Mouse (Mus musculus): ENCODE results near the gene Glis1.
"Not testable (repeated sequence)": the region's sequence is repeated elsewhere in the genome, so short reads cannot be mapped to it uniquely, and the experiment has no call there.

Glis1 gene

GRCm38 (mm10) chr4:107577146-107577839 is 142.9 kb downstream of the Glis1 start:
- DNase-seq (ENCODE audit: low spot score) = no peak

DNA sequence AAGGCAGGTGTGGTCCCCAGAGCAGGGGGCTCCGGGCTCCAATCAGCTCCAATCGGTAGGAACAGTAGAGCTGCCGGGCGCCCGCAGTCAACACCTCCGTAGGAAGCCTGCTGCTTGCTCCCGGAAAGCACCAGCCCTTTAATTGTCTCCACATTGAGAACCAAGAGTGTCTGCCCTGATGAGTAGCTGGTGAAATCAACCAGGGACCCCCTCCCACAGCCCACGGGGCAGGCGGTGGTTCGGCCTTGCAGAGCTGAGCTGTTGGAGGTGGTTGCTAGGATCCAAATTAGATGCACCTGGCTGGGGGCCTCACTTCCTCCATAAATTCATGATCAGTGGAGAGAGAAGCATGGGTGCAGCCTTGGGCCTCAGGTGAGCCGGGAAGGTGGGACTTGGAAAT is 146.5 kb downstream of the Glis1 start:
- no peak for DNase-seq (ENCODE audit: low spot score)

DNA sequence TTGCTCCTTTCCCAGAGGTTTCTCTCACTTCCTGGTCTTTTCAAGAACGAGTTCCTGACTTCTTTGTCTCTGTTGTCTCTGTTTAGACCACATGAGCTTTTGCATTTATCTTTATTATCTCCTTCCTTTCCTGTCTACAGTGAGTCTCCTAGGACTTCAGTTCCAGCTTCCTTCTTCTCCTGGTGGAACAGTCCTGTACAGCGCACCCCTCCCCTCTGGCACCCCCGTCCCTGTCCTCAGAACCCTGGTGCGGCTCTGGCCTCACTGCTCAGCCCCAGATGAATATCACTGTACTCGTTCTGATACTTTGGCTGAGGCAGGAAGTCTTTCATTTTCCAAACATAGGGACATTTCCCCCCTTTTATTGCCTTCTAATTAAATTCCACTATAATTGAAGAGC is 152.0 kb downstream of the Glis1 start:
- DNase-seq (ENCODE audit: low spot score) = no peak

DNA sequence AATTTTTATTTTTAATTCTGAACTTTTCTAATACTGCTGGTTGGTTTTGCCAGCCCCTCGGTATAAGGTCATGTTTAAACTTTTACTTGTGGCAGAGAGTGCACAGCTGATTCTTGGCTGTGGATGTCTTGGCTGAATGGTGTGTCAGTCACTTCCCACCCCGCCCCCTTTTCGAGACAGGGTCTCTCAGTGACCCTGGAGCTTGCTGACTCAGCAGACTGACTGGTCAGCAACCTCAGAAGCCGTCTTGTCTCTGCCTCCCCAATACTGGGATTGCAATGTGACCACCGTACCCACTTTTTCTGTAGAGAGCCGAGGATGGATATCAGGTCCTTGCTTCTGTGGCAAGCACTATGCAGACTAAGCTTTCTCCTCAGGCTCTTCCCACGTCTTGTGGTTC is 154.2 kb downstream of the Glis1 start:
- DNase-seq (ENCODE audit: low spot score) = no peak

DNA sequence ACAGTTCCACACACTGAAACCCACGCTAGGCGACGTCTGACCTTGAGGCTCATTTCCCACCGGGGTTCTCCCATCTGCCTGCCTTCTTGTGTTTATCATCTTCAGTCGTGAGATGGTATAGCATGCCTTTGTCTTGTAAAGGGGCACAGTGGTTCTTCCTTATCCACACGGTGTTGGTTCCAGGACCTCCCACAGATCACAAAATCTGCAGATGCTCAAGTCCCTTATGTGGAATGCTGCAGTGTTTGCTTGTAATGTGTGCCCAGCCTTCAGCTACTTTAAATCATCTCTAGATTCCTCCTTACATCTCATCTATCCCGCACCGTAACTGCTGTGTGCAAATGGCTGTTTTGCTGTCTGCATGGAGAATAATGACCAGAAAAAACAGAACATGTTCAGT is 154.7 kb downstream of the Glis1 start:
- DNase-seq (ENCODE audit: low spot score) = no peak

DNA sequence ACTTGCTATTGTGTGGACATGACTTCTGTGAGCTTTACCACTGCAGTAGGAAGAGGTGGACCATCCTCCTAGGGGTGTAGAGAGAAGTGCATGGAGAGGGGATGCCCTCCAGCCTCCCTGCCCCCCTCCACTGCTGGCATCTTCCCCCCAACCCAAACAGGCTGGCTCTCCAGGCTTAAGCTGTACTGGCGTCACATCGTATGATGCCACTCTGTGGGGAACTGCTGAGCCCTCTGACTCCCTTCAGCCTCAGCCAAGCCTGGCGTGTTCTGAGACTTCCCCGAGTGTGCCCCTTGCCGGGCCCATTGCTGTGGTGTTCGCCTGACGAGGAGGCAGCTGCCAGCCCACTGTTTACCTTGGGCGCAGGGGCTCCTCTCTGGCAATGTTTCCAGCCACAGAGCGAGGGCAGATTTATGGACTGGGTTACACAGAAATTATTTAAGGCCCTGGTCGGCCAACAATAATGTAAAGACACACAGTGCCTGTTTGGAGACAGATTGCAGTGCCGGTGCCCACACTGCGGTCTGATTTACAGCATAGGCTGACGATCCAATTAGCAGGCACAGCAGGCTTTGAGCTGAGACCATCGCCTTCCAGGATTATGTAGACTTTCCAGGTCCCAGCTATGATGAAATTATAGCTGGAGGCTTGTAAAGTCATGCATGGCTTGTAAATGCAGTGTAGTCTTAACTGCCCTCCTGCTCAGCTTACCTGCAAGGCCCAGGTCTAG is 156.6 kb downstream of the Glis1 start:
- DNase-seq (ENCODE audit: low spot score) = no peak

- no peak for DNase-seq (ENCODE audit: low spot score)
These were observed 159.0 kb downstream of the Glis1 start for GRCm38 (mm10) chr4:107593426-107593825.

DNA sequence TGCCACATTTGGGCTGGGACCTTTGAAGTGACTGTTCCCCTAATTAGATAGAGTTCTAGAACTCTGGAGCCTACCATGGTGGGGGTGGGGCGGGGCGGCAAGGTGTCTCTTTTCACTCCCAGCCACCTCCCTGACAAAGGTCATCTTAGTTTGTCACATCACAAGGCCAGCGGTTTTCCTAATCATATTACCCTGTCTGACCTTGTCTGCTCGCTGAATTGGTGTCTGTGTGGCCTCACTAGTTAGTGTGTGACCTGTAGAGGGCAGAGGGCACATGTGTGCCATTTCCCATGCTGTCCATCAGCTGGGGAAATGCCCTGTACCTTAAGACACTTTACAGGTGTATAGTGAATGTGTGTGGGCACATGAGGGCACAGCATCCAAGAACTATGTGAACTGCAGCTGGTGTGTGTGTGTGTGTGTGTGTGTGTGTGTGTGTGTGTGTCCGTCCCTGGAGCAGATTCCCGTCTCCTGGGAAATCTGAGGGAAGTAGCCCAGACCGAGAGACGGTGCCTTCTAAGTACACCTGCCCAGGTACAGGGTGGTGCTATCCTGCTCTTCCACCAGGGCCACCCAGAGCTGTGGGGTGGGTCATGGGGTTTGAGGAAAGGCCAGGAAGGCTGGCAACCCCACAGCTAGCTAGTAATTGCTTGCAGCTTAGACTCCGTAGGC is 163.0 kb downstream of the Glis1 start:
- DNase-seq (ENCODE audit: low spot score) = no peak

GRCm38 (mm10) chr4:107597898-107598580 is 163.6 kb downstream of the Glis1 start:
- no peak for DNase-seq (ENCODE audit: low spot score)

DNA sequence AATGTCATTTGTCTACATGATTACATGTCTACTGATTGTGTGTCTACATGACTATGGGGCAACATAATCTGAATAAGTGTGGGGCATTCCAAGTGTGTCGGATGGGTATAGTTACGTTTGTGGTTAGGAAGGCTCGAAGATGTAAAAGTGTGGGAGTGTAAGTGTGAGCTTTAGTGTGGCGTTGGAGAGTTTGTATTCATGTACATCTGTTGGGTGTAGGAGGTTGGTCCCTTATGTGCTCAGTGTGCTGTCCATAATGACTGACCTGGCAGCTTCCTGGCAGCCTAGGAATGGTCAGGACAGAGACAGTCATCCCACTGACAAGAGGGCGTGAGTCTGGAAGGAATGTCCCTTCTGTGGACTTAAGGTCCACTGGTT is 164.2 kb downstream of the Glis1 start:
- not testable (repeated sequence) for DNase-seq (ENCODE audit: low spot score)

- DNase-seq (ENCODE audit: low spot score) = no peak
These were observed 167.9 kb downstream of the Glis1 start for GRCm38 (mm10) chr4:107602284-107602683.

- DNase-seq (ENCODE audit: low spot score) = peak; percentile 48
These were observed 168.4 kb downstream of the Glis1 start for GRCm38 (mm10) chr4:107602787-107603186.

DNA sequence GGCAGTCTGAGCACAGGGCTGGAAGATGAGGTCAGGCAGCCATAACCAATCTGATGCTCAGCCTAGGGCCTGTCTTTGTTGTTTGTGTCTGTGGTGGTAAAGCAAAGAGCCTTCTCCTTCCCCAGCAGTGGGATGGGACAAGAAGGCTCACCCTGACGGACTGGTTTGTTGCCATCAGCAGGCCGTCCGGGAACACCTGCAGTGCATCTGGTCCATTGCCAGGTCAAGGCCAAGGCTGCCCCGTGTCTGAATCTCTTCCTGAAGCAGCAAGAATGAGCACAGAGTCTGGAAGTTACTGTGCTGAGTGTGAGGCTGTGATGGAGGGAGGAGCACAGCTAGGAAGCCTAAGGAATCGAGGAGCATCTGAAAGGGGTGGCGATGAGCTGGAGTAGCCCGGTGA is 168.8 kb downstream of the Glis1 start:
- no peak for DNase-seq (ENCODE audit: low spot score)

DNA sequence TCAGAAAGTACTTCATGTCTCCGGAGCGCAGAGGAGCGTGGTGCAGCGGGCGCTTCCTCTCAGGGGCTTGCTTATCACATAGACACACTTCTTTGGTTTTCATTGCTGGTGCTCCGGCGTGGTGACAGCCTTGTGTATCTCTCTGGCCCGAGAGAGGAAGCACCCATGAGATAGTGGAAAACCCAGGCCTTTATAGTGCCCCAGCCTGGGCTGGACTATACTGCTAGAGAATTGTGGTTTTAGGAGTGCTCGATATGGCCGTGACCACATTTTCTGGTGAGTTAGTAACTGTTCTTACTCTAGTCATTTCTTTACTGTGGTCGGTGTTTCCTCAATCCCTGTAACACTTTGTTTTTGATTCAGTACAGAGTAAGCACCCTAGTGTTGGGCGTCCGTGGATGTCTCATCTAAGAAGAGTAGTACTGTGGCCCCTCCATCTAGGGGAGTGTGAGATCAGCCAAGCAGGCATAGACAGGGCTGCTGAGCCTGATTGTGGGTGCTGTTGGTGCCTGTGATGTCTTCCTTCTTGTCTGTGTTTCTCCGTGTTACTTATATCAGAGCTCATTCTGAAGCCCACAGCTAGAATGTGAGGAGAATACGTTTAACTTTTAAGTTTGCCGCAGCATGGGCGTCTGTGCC is 171.7 kb downstream of the Glis1 start:
- DNase-seq (ENCODE audit: low spot score) = no peak

GRCm38 (mm10) chr4:107609775-107610174 is 175.4 kb downstream of the Glis1 start:
- DNase-seq (ENCODE audit: low spot score) = no peak

- no peak for DNase-seq (ENCODE audit: low spot score)
These were observed 177.7 kb downstream of the Glis1 start for GRCm38 (mm10) chr4:107611888-107612650.

DNA sequence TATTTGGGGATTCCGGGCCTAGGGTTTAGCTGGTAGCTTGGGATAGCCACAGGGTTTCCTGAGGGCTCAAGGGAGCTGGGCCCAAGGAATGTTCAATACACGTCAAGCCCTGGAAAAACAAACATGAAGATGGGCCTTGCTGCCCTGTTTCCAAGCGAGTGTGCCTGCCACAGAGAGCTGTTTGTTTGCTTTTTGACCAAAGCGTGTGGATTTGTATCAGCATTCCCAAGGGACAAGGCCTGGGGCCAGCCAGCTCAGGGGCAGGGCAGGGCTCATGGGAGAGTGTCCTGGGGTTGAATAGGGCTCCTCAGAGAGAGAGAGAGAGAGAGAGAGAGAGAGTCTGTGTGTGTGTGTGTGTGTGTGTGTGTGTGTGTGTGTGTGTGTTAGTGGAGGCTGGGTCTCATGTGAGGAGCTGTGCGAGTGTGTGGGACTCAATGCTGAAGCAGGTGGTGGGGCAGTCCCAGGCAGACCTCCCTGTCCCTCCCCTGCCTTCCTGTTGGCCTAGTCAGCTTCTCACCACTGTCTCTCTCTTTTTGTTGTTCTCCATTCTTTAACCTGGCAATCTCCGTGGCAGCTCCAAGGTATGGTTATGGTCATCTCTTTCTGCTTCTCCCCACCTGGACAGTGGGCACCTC is 183.3 kb downstream of the Glis1 start:
- no peak for DNase-seq (ENCODE audit: low spot score)

DNA sequence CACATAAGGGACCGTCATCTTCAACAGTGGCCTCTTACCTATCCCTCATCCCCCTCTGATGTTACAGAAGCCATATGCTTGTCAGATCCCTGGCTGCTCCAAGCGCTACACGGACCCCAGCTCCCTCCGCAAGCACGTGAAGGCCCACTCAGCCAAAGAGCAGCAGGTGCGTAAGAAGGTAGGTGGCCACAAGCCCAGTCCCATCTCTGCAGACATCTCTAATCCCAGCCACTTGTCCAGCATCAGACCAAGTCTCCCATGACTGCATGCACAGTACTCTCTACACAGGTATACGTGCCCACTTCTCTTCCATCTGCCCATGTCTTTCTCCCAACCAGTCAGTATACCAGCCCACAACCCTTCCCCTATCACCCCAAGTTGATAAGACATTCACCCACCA is 185.1 kb downstream of the Glis1 start:
- no peak for DNase-seq (ENCODE audit: low spot score)

- DNase-seq (ENCODE audit: low spot score) = no peak
These were observed 187.0 kb downstream of the Glis1 start for GRCm38 (mm10) chr4:107621366-107621765.

GRCm38 (mm10) chr4:107622296-107622695 is 187.9 kb downstream of the Glis1 start:
- DNase-seq (ENCODE audit: low spot score) = no peak

- DNase-seq (ENCODE audit: low spot score) = no peak
These were observed 189.5 kb downstream of the Glis1 start for GRCm38 (mm10) chr4:107623916-107624315.
